Mouse (Mus musculus) E14TG2a.4 (cell line): Measurements from ENCODE around the gene Fryl.

ENCODE experiments used
- H3K27me3 ChIP-seq: 2 replicates; pipeline ENCODE4 v1.6.1; 2014; ENCODE audit warnings: low read length, control low read depth; ENCODE audit not compliant: insufficient read depth
- H3K36me3 ChIP-seq: 2 replicates; pipeline ENCODE4 v1.6.1; 2014; ENCODE audit warnings: low read length, control low read depth; ENCODE audit not compliant: insufficient read depth
- H3K4me1 ChIP-seq: replicated peaks from 2 replicates; pipeline ENCODE4 v1.6.1; 2014; ENCODE audit warnings: low read depth, low read length, control low read depth
- H3K4me3 ChIP-seq: replicated peaks from 2 replicates; pipeline ENCODE4 v1.5.1; 2014; ENCODE audit warnings: mild to moderate bottlenecking, low read length
- H3K9me3 ChIP-seq: 2 replicates; pipeline ENCODE4 v1.6.1; 2014; ENCODE audit warnings: low read length, control low read depth
- CTCF ChIP-seq: conservative IDR thresholded peaks from 2 replicates; pipeline ENCODE4 v1.5.1; 2014; ENCODE audit warnings: low read length
- NANOG ChIP-seq: IDR thresholded peaks from 2 replicates; pipeline ENCODE4 v1.6.1; 2014; ENCODE audit warnings: borderline replicate concordance, low read length, mixed read lengths
- POU5F1 ChIP-seq: IDR thresholded peaks from 2 replicates; pipeline ENCODE4 v1.6.1; 2014; ENCODE audit warnings: low read length, borderline replicate concordance

Fryl gene

DNA sequence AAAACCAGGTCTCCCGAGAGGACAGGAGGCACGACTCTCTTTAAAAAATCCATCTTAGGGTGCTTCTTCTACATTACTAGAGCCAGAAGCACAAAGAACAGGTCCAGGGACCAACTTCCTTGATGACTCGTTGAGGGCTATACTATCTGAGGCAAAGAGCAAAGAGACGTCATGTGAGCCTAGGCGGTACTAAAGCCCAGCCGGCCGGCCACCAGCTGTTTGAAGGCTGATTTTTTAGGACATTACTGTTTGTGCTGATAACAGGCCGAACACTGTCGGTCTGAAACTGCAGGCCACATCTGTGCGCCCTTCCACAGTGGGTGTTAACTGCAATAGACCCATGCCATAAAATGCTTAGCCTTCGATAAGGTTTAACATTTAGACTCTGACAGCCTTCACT is 64.7 kb downstream of the Fryl start:
- peaks cover 60% of the 10 kb centered on the region for H3K4me1 ChIP-seq
- no peaks in the 10 kb centered on the region for H3K27me3 ChIP-seq
- TF ChIP-seq NANOG (no peak), CTCF (no peak), POU5F1 (no peak)
- H3K4me3 ChIP-seq: no peak overlapping the region
- no peaks in the 10 kb centered on the region for H3K9me3 ChIP-seq
- H3K36me3 ChIP-seq: peaks cover 23% of the 10 kb centered on the region

DNA sequence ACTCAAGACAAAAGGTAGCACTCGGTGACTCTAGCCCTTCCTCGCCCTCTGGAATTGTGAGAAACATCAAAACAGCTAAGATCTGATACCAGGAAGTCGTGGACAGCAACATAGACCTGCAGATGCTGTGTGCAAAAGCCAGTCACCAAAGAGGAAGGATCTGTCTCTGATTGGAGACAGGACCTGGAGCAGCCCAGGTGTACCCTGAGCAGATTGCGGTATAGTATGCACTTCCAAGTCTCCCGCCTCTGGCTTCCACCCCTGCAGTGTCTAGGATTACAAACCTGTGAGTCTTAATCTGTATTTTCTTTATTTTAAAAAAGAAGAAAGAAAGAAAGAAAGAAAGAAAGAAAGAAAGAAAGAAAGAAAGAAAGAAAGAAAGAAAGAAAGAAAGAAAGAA is 66.3 kb downstream of the Fryl start:
- no peaks in the 10 kb centered on the region for H3K9me3 ChIP-seq
- H3K4me3 ChIP-seq: no peak overlapping the region
- no peaks in the 10 kb centered on the region for H3K27me3 ChIP-seq
- no peak for TF ChIP-seq POU5F1
- no peak for TF ChIP-seq CTCF
- TF ChIP-seq NANOG: no peak
- peaks cover 23% of the 10 kb centered on the region for H3K36me3 ChIP-seq
- H3K4me1 ChIP-seq: peaks cover 60% of the 10 kb centered on the region

DNA sequence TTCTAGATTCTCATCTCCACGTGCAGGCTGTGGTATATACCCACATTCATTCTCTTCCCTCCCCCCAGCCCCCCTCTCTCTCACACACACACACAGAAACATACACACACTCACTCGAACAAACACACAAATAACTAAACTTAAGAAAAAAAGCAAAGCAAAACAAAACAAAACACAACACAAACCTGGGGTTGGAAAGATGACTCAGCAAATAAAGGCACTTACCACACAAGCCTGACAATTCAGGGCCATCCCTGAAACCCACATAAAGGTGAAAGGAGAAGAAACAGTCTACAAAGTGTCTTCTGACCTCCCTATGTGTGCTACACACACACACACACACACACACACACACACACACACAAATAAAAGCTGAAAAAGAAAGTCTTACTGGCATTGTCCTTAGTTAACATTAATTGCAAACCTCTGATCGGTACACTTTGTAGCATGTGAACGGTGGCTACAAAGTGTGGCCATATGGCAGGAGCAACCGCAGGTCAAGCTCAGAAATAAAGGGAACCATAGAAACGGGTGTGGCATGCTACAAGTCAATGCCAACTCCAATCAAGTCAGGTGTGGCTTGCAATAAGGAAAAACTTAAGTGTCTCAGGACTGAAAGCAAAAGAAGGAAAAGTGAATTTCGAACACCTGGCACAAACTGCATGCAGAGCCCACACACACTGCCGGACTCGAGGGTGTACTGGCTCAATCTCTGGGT is 66.8 kb downstream of the Fryl start:
- H3K4me1 ChIP-seq: peaks cover 57% of the 10 kb centered on the region
- no peak overlapping the region for H3K4me3 ChIP-seq
- TF ChIP-seq NANOG (no peak), CTCF (no peak), POU5F1 (no peak)
- H3K9me3 ChIP-seq: no peaks in the 10 kb centered on the region
- no peaks in the 10 kb centered on the region for H3K27me3 ChIP-seq
- peaks cover 20% of the 10 kb centered on the region for H3K36me3 ChIP-seq

DNA sequence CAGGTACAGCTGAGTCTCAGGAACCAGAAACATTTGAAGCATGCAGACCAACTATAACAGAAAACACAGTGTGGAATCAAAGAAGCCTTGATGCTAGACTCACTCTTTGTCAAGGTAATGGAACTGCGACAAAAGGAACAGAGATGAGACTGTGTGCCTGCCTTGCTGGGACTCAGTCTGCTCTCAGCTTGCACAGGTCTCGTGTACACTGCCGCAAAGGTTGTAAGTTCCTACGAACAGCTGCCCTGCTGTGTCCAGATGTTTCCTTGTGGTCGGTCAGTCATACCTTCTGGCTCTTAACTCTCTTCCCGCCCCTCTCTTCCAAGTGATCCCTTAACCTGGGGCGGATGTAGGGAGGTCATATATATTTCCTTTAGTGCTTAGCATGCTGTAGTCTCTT is 67.8 kb downstream of the Fryl start:
- Histone ChIP-seq H3K9me3 (no peaks in the 10 kb centered on the region), H3K27me3 (no peaks in the 10 kb centered on the region), H3K36me3 (peaks cover 10% of the 10 kb centered on the region), H3K4me3 (no peak overlapping the region), H3K4me1 (peaks cover 47% of the 10 kb centered on the region)
- TF ChIP-seq POU5F1: no peak
- no peak for TF ChIP-seq CTCF
- no peak for TF ChIP-seq NANOG

DNA sequence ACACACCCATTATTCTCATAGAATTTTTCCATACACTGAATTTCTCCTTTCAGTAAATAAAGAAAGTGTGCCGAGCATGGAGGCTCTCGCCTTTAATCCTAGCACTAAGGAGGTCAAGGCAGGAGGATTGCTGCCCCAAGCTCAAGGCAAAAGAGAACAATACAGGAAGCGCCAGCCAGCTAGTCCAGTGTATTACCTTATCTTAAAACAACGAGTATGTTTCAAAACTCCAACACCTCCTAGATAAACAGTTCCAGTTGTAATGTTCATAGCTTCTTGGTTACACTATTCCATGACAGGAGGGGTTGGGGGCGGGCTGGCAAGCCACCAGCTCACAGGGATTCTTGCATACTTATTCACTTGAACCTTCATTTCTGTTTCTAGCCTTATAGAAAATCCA is 68.3 kb downstream of the Fryl start:
- TF ChIP-seq POU5F1 (no peak), CTCF (no peak), NANOG (no peak)
- Histone ChIP-seq H3K9me3 (no peaks in the 10 kb centered on the region), H3K27me3 (no peaks in the 10 kb centered on the region), H3K4me3 (no peak overlapping the region), H3K4me1 (peaks cover 46% of the 10 kb centered on the region), H3K36me3 (peaks cover 8% of the 10 kb centered on the region; the same call in 1 of the 2 replicates)

DNA sequence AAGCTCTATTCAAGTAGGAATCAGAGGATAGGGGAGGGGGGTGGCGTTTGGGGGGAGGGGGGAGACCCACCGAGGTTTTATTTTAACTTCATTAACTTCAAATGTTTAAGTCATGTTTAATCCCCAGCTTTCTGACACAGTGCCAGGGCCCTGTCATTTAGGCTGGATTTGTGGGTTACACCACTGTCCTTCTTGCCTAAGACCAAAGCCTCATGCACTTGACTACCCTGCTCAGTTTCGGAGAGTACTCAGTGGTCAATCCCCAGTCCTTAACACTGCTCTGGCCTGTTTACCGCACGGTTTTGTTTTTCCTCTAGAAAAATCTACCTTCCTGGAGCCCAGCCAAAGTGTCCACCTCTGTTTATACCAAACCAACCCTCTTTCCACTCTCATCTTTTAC is 69.5 kb downstream of the Fryl start:
- H3K27me3 ChIP-seq: no peaks in the 10 kb centered on the region
- peaks cover 7% of the 10 kb centered on the region; the same call in 1 of the 2 replicates for H3K36me3 ChIP-seq
- H3K9me3 ChIP-seq: no peaks in the 10 kb centered on the region
- H3K4me1 ChIP-seq: peaks cover 44% of the 10 kb centered on the region
- TF ChIP-seq NANOG (no peak), CTCF (no peak), POU5F1 (no peak)
- no peak overlapping the region for H3K4me3 ChIP-seq

DNA sequence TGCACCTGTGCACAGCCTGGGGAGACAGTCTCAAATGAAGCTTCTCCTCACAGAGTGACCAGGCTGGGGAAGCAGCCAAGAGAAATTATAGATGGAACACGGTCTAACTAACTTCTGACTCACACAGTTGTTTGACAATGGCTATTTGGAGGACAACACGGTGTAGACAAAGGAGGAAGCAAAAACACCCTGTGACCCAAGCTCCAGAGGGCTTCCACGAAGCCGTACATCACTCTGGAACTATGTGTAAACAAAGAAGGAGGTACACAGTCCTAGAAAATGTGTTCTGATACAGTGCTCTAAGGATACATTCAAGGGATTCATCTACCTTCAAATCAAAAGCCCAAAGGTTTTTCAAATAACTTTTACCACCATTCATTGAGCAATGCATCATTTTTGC is 71.0 kb downstream of the Fryl start:
- TF ChIP-seq NANOG: no peak
- no peak for TF ChIP-seq CTCF
- TF ChIP-seq POU5F1: no peak
- Histone ChIP-seq H3K4me3 (no peak overlapping the region), H3K27me3 (no peaks in the 10 kb centered on the region), H3K4me1 (peaks cover 30% of the 10 kb centered on the region), H3K36me3 (no peaks in the 10 kb centered on the region; the same call in 1 of the 2 replicates), H3K9me3 (no peaks in the 10 kb centered on the region)

DNA sequence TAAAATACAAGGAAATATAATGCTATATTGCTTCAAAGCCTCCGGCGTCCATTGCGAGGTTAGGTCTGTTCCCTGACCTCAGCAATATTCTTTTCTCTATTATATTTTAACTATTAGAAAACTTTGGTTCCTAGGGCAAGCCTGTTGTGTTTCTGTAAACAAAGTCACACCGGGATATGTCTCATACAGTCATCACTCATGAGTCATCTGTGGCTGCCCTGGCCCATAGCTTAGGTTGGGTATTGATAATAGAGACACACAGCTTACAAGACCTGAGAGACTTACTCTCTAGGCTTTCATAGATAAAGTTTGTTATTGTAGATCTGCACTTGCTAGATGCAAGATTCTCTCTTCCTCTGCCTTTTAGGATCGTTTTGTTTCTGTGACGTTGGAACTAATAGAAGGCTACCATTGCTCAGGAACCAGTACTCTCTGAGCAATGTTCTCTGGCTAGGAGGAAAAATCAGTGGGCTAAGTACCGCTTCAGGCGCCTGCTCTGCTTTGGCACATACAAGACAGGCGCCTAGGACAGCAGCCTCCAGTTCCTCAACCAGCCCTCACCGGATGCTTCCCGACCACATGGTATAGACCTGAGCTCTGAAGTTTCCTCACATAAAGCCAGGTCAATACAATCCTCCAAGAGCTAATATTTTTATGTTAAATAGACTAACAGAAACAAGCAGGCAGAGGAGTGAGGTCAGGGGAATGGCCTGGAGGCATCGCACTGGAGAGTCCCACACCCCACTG is 73.5 kb downstream of the Fryl start:
- no peaks in the 10 kb centered on the region for H3K27me3 ChIP-seq
- peaks cover 6% of the 10 kb centered on the region; the same call in 1 of the 2 replicates for H3K36me3 ChIP-seq
- peaks cover 7% of the 10 kb centered on the region; the same call in 1 of the 2 replicates for H3K4me1 ChIP-seq
- no peaks in the 10 kb centered on the region for H3K9me3 ChIP-seq
- TF ChIP-seq CTCF (no peak), POU5F1 (no peak), NANOG (no peak)
- H3K4me3 ChIP-seq: no peak overlapping the region
